Mouse (Mus musculus) gastrocnemius, postnatal 25 days (tissue): ENCODE measurements at regions not wholly inside any gene's neighbourhood (a gene's known extent, or its start where the extent isn't known, plus 50 kb on each side); places are given as distances from the start of the nearest gene placed in this dataset.
"Not testable (repeated sequence)": the region's sequence is repeated elsewhere in the genome, so short reads cannot be mapped to it uniquely, and the experiment has no call there.

ENCODE experiments used
- DNase-seq: peaks from one replicate; pipeline ENCODE4 v3.0.0; 2022

DNA sequence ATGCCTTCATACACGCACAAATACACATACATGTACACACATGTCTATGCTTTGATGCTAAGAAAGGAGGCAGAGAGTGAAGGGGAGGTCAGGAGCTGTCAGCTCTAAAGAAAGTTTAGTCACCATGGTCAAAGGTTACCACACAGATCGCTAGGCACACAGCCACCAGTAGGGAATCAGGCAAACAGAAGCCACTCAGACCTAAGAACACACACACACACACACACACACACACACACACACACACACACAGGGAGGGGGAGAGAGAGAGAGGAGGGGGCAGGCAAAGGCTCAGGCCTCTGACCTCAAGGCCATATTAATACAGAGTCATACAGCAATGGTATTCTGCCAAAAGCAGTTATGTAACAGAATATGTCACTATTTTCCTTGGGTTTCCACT is 67.5 kb upstream of the Atxn1 start:
- DNase-seq, result no peak

DNA sequence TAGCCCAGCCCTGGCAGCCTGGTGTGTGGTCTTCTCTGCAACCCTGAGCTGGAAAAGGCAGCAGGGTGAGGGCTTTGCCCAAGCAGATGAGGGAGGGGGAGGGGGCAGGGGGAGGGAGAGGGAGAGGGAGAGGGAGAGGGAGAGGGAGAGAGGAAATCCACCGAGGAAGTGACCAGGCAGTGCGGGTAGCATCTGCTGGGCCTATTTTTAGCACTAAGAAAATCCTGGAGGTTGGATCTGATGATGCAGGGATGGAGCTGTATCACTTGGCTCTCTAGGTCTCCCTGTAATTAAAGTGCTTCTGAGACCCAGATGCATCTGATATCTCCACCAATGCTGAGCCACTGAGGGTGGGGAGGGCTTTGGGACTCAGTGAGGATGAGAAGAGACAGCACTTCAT is 61.2 kb upstream of the Atxn1 start:
- DNase-seq, result no peak

GRCm38 (mm10) chr13:46023630-46024041 is 58.8 kb upstream of the Atxn1 start:
- DNase-seq, result no peak

- no peak for DNase-seq
These were observed 58.4 kb upstream of the Atxn1 start for GRCm38 (mm10) chr13:46023187-46023586.

DNA sequence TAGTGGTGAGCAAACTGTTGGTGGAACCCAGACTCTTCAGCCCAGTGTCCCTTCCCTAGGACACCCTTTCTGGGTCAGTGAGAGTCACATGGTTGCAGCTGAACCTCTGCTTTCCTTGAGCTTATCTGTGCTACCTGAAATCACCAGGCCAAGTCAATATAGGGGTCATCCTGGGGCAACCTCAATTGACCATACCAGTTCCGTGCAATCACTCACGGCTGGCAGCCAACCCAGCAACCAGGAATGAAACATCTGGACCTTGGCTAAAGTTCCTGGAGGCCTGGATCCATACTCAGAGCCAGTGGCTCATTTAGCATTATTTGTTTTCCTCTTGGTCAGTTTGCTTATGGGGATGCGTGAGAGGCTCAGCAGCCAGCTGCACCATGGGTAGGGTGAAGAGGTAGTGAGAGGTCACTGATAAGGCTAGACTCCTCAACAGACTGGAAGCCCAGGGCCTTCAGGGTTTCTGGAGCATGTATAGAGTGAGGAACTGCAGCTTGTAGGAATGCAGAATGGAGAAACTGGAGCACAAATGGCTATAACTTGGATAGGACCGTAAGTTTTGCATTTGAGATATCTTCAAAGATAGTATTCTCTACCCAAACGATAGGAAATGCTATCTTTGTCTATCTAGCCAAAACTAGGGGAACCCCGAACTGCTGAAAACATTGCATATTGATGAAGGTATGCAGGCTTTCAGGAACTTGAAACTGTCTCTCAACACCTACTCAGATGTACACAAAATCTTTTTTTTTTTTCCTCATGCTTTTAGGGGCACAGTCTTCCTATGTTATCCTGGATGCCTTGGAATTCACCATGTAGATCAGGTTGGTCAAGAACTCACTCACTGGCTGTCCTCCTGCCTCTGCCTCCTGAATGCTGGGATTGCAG is 56.4 kb upstream of the Atxn1 start:
- no peak for DNase-seq

GRCm38 (mm10) chr13:46019431-46020166 is 54.8 kb upstream of the Atxn1 start:
- no peak for DNase-seq

DNA sequence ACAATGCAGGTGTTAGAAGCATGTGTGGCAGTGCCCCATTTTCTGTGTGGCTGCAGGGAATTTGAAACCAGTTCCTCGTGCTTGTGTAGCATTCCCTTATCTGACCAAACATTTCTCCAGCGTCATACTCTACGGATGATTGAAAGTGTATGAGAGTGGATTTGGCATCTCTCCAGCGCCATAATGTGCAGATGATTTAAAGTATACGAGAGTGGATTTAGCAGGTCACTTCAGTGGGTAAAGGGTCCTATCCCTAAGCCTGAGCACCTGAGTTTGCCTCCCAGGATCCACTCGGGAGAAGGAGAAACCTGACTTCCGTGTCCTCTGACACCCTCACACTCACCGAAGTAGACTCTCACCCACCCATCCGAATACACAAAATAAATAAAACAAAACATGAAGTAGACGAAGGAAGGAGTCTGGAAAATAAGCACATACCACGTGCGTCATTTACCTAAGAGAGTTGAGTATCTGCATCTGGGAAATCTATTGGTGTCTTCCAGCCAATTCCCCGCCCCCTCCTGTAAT is 54.2 kb upstream of the Atxn1 start:
- DNase-seq, result no peak

DNA sequence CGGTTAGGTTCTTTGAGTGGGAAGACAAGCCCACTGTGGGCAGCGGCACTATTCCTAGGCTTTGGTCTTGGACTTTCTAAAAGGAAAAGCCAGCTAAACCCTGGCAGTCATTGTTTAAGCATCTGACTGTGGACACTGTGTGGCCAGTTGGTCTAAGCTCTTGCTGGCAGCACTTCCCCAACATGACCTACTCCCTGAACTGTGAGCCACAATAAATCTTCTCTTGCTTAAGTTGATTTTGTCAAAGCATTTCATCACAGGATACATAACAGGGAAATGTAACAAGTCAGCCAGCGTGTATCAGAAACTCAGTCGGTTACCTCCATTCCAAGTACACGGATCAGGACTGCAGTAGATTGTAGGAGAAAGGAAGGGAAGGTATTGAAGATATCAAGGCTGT is 52.9 kb upstream of the Atxn1 start:
- no peak for DNase-seq

DNA sequence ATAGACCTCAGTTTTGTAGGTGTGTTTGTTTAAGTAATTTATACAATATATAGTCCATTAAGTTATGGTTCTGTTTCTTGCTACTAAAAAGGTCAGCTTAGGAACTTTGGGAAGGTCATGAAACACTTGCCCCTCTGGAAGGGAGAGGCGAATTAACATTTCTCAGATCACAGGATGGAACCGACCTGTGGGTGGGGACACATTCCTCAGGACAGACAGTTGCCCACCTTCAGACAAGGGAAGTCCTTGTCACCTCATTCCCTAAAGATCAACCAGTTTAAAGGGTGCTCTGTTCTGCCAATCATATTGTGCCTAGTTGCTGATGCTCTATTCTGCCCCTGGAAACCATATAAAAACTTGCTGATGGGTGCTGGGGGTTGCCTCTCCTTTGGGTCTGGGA is 52.2 kb upstream of the Atxn1 start:
- DNase-seq, result not testable (repeated sequence)

- no peak for DNase-seq
These were observed 50.4 kb upstream of the Atxn1 start for GRCm38 (mm10) chr13:46015231-46015630.

GRCm38 (mm10) chr13:46014637-46015036 is 49.8 kb upstream of the Atxn1 start:
- no peak for DNase-seq
